Mouse (Mus musculus): ENCODE measurements around the gene Stx16. TPM values are rescaled to one million over a fixed set of nuclear protein-coding genes. Genes with fewer than 3 reads are reported as not detected.

The Stx16 gene
- 63.8 TPM for total RNA-seq (2023)

DNA sequence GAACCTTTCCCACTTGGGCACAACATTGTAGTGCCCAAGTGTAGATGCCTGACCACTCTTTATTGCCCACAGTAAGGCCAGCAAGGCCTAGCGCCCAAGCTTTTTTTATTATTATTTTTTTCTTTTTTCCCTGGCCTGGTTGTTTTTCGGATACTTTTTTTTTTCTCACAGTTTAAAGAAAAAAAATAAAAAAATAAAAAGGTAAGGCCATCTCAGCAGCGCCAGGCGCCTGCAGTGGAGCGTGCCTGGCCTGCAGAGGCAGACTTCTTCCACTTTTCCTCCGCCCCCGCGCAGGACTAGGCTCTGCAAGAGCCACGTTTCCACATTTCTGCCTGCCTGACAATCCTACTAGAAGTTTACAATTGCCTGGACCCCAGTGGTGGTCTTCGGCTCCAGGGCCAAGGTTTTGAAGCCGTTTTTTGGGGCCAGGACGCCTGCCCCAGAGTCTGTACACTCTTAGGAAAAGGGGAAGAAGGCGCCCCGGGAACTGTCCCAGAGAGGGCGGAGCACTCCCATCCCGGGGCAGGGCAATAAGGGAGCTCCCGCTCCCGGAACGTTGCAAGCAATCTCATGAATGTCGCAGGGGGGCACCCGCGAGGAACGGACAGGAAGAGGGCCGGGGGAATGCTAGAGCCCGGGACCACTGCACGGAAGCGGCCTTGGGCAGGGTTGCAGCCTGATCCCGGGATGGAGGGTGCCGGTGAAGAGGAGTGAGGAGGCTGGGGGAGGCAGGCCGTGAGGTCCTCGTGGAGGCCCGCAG lies at the start of gene Stx16:
Gene Stx16 (plus strand): TSS at position 636 of the 760 bp plus-strand sequence.

DNA sequence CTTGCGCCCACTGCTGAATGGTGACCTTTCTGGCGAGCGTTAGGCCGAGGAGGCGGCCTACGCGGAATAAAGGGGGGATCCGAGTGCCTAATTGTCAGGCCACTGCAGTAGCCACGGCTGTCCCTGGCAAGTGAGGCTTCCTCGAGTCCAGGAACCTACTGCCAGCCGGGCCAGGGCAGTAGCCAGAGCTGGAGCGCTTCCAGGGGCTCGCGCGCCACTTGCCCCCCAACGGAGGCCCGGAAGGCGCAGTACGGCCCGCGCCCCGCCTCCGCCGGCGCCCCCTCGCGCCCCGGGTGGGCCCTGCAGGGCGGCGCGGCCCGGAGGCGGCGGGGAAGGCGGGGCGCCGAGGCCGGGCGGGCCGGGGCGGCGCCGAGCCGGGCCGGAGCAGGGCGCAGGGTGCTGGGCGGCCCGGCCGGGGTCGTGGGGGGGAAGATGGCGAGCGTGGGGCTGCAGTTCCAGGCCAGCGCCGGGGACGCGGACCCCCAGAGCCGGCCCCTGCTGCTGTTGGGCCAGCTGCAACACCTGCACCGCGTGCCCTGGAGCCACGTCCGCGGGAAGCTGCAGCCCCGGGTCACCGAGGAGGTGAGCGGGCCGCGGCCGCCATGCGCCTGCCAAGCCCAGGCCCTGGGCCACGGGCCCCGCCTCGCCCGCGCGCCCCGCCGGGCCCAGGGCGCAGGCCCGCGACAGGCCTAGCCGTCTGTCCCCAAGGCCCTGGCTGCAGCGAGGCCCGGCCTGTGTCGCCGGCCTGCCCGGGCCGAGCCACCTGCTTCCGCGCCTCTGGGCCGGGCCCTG lies 34.1 kb downstream of the Stx16 start, which contains the start of gene Npepl1:
Gene Npepl1 (plus strand): TSS at position 359 of the 792 bp plus-strand sequence.

Other genes with a start within 250 kb of the Stx16 start
- gene Npepl1, start 34.0 kb downstream of the Stx16 start, total RNA-seq (2023): 73.0 TPM
- 374 TPM for gene Gnas, start 208.0 kb downstream of the Stx16 start, total RNA-seq (2023)

Data from CD4-positive naive resting alpha-beta T cell, adult 76 days (primary cell).